Mouse (Mus musculus): ENCODE measurements around the gene Wdfy4. TPM values are rescaled to one million over a fixed set of nuclear protein-coding genes. Genes with fewer than 3 reads are reported as not detected.

Wdfy4 gene
- polyA plus RNA-seq, 1 experiment = 92.6 TPM

DNA sequence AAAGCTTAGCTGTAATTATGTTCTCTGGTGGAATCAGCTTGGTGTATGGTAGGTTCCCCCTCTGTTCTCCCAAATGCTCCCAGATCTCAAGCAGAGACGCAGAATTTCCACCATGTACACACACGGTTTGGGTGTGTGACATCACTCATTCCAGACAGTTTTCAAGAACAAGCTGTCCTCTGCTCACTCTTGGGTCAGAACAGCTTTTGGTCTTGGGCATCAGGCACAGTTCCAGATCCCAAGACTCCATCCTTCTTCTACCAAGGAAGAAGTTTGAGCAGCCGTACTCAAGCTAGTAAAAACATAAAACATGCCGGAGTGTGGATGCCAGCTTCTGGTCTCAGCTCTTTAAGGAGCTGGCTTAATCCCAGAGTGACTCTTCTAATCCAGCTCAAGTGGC lies 274.1 kb downstream of the Wdfy4 start:
- TF ChIP-seq CTCF (IDR thresholded peaks at IDR 0.05; ENCODE audit: extremely low read depth, insufficient read depth, insufficient read length, insufficient replicate concordance) = no peak
- TF ChIP-seq POLR2A (IDR thresholded peaks at IDR 0.05; ENCODE audit: low read depth, low read length) = no peak
- no peaks in the 10 kb centered on the region for H3K27me3 ChIP-seq (ENCODE audit: control insufficient read depth, insufficient read depth, low read length)
- no peaks in the 10 kb centered on the region for H3K36me3 ChIP-seq (ENCODE audit: control insufficient read depth, insufficient read depth, low read length)
- H3K4me3 ChIP-seq (ENCODE audit: extremely low read depth, insufficient read depth, insufficient read length) = no peak overlapping the region
- DNase-seq (ENCODE audit: low read depth in 1 of 2, low spot score in 2 of 2) = no peak
- 87% methylated on average over 4 of the region's 4 CpGs for WGBS
- H3K4me1 ChIP-seq (ENCODE audit: control insufficient read depth, insufficient read depth, insufficient read length) = no peaks in the 10 kb centered on the region
- no peak overlapping the region for H3K27ac ChIP-seq (ENCODE audit: insufficient read depth, low read length)

Other genes with a start within 250 kb of the Wdfy4 start
- gene Lrrc18, start 194.1 kb downstream of the Wdfy4 start, polyA plus RNA-seq (2012; rRNA removed) = not detected in 2 replicates
- 11.1 and 13.4 TPM in 2 replicates for gene Arhgap22, start 28.5 kb upstream of the Wdfy4 start, polyA plus RNA-seq (2012; rRNA removed)